Mouse (Mus musculus) hindbrain, embryonic 12.5 days (tissue): ENCODE measurements around the gene C2. TPM values are rescaled to one million over a fixed set of nuclear protein-coding genes. Genes with fewer than 3 reads are reported as not detected.

Experiments
- ATAC-seq: fragments of 200-750 bp; cut with Nextera tagmentation; 2 replicates; pipeline ENCODE4 v1.8.0; 2017; ENCODE audit warnings: moderate TSS enrichment; ENCODE audit not compliant: low FRiP score
- H3K27ac ChIP-seq: fragments of 300-500 bp; sonication (generic); 2 replicates; pipeline ENCODE4 v1.5.1; 2016; ENCODE audit warnings: mild to moderate bottlenecking
- H3K27me3 ChIP-seq: fragments of 300-500 bp; sonication (generic); 2 replicates; pipeline ENCODE4 v1.6.1; 2016; ENCODE audit warnings: mild to moderate bottlenecking
- H3K36me3 ChIP-seq: fragments of 300-500 bp; sonication (generic); 2 replicates; pipeline ENCODE4 v1.6.1; 2016; ENCODE audit warnings: mild to moderate bottlenecking
- H3K4me1 ChIP-seq: fragments of 300-500 bp; sonication (generic); 2 replicates; pipeline ENCODE4 v1.6.1; 2016
- H3K4me2 ChIP-seq: fragments of 300-500 bp; sonication (generic); replicated peaks from 2 replicates; pipeline ENCODE4 v1.6.1; 2016; ENCODE audit warnings: mild to moderate bottlenecking
- H3K4me3 ChIP-seq: fragments of 300-500 bp; sonication (generic); 2 replicates; pipeline ENCODE4 v1.5.1; 2016; ENCODE audit warnings: mild to moderate bottlenecking
- H3K9ac ChIP-seq: fragments of 300-500 bp; sonication (generic); 2 replicates; pipeline ENCODE4 v1.6.1; 2016; ENCODE audit warnings: mild to moderate bottlenecking, moderate library complexity
- H3K9me3 ChIP-seq: fragments of 300-500 bp; sonication (generic); replicated peaks from 2 replicates; pipeline ENCODE4 v1.6.1; 2016; ENCODE audit warnings: mild to moderate bottlenecking
- WGBS: fragments of 180-500 bp; shearing (Covaris S2); methylation state at CpG from one replicate; pipeline ENCODE4 v1.1.7; 2016; 5-methylcytosine and 5-hydroxymethylcytosine counted together
- polyA plus RNA-seq: library from polyadenylated mRNA; unstranded; fragments of >200 nt; fragmentation: Nextera tagmentation; extraction: Ambion mirVana; gene quantifications from 2 replicates; pipeline ENCODE4 v1.2.1, GENCODE M21; 2016

Gene C2
- polyA plus RNA-seq, 1 experiment from 2014 or later, result 2.6 TPM

DNA sequence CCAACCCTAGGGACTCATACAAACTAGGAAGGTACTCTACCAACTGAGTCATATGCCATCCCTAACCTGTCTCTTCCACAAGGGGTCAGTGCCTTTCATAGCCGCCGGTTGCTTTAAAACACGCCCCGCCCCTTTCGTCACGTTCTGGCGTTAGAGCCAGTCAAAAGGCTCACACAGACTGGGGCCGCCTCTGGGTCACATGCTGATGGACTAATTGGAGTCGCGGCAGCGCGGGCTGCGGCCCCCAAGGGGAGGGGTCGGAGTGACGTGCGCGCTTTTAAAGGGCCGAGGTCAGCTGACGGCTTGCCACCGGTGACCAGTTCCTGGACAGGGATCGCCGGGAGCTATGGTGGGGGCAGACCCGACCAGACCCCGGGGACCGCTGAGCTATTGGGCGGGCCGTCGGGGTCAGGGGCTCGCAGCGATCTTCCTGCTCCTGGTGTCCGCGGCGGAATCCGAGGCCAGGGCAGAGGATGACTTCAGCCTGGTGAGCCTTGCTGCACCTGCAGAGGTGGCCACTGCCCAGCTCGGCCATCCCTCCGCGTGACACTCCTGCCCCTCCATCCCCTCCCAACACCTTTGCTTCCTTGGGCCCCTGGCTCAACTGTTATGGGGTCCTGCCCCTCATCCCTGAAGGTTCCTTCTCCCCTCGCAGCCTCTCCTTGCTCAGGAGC, 33.1 kb upstream of the C2 start, which contains the start of gene Neu1:
Gene Neu1, plus strand, starts transcription at position 193 of the 674 bp plus-strand sequence.
- H3K27me3 ChIP-seq, result no peaks in the 10 kb centered on the region
- H3K4me2 ChIP-seq, result peak within 1 kb of the TSS; percentile 98
- H3K4me1 ChIP-seq, result peaks cover 15% of the 10 kb centered on the region
- peak within 1 kb of the TSS; percentile 65 for H3K4me3 ChIP-seq
- ATAC-seq, result peak; percentile 97
- H3K9me3 ChIP-seq, result no peaks in the 10 kb centered on the region
- H3K9ac ChIP-seq, result peak within 1 kb of the TSS; percentile 80
- under 1% methylated on average over 38 of the region's 38 CpGs for WGBS
- peaks cover 13% of the 10 kb centered on the region; the same call in 1 of the 2 replicates for H3K36me3 ChIP-seq
- H3K27ac ChIP-seq, result peak within 1 kb of the TSS; percentile 36; the same call in 1 of the 2 replicates

DNA sequence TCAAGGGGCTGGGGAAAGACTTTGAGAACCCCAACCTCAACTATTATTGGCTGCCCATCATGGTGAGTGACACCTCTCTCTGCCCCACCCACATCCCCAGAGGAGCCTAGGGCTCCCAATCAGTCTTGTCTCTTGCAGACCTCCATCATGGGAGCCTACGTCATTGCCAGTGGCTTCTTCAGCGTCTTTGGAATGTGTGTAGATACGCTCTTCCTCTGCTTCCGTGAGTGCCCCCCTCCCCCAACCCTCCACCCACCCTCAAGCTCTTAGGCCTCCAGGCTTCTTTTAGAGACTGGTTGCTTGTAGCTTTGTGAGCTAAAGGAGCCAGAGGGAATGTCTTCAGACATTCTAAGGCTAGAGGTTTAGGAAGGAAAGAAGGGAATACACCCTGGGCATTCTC, 30.8 kb upstream of the C2 start:
- Histone ChIP-seq H3K27me3 (no peaks in the 10 kb centered on the region), H3K4me2 (no peak overlapping the region), H3K36me3 (peaks cover 2% of the 10 kb centered on the region; the same call in 1 of the 2 replicates), H3K4me1 (peaks cover 10% of the 10 kb centered on the region), H3K4me3 (no peak overlapping the region), H3K9me3 (no peaks in the 10 kb centered on the region), H3K27ac (no peak overlapping the region), H3K9ac (no peak overlapping the region)
- 80% methylated on average over 4 of the region's 4 CpGs for WGBS
- ATAC-seq, result no peak

DNA sequence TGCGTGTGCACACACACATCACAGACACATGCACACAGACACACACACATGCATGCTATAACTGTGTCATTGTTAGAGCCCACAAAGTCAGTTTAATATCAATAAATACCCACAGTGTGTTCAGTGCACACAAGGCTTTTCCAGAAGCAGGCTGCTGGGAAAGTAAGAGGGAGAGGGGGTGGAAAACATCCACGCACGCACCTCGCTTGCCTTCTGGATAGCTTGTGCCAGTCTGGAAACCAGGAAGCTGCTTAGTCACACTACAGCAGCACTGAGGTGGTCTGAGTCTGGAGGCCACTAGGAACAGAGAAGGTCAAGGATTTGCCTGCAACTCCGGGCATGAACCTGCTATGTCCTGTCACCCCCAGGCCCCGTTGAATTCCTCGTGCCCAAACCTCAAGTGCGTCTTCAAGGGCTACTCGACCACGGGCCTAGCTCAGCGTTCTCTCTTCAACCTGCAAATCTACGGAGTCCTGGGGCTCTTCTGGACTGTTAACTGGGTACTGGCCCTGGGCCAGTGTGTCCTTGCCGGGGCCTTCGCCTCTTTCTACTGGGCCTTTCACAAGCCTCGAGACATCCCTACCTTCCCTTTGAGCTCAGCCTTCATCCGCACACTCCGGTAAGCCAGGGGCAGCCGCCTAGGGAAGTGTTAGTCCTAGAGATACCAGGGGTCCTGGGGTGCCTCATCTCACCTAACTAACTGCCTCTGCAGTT, 29.4 kb upstream of the C2 start:
- no peak overlapping the region for H3K4me3 ChIP-seq
- no peaks in the 10 kb centered on the region for H3K9me3 ChIP-seq
- H3K27ac ChIP-seq, result no peak overlapping the region
- no peak overlapping the region for H3K9ac ChIP-seq
- H3K27me3 ChIP-seq, result no peaks in the 10 kb centered on the region
- no peak for ATAC-seq
- peaks cover 8% of the 10 kb centered on the region for H3K4me1 ChIP-seq
- 91% methylated on average over 18 of the region's 18 CpGs for WGBS
- no peak overlapping the region for H3K4me2 ChIP-seq
- no peaks in the 10 kb centered on the region for H3K36me3 ChIP-seq

DNA sequence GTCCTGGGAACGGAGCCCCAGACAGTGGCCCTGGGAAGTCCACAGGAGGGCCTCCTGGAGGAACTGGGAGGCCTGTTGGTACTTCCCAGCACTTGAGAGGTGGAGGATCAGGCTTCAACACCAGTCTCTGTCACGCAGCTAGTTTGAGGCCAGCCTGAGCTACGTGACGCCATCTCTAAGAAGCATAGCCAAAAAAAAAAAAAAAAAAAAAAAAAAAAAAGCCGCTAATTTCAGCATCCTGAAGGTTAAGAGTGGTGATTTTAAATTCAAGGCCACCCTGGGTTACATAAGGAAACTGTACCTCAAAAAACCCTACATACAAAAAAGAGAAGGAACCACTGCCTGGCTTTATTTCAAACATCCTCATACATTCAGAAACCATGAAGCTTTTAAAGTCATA, 26.2 kb upstream of the C2 start:
- no peak for ATAC-seq
- H3K4me2 ChIP-seq, result no peak overlapping the region
- WGBS, result 62% methylated on average over 5 of the region's 5 CpGs

DNA sequence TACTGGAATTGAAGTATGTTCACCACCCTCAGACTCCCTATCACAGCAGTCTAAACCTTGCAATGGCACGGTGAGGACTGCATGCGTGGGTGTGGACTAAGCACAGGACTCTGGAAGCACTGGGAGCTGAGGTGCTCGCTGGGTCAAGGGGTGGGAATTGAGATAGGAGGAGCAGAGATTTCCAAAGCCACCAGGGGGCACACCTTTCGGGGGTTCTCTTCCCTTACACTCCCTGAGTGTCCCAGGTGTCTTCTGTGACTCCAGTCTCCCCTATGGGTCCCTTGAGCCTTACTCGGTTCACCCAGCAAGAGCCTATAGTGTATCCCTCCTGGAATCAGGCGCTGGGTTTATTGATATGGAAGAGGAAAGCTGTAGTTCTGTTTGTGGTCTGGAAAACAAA, 24.9 kb upstream of the C2 start:
- no peak overlapping the region for H3K27ac ChIP-seq
- H3K4me3 ChIP-seq, result no peak overlapping the region
- H3K4me2 ChIP-seq, result no peak overlapping the region
- H3K4me1 ChIP-seq, result no peaks in the 10 kb centered on the region
- no peak for ATAC-seq
- H3K9ac ChIP-seq, result peak overlapping the region; percentile 35; the same call in 1 of the 2 replicates
- no peaks in the 10 kb centered on the region for H3K9me3 ChIP-seq
- 52% methylated on average over 6 of the region's 6 CpGs for WGBS
- H3K27me3 ChIP-seq, result no peaks in the 10 kb centered on the region
- H3K36me3 ChIP-seq, result no peaks in the 10 kb centered on the region

More for the DNA sequence above, 26.2 kb upstream of the C2 start:
- H3K27ac ChIP-seq, result no peak overlapping the region
- H3K4me3 ChIP-seq, result no peak overlapping the region
- no peaks in the 10 kb centered on the region for H3K4me1 ChIP-seq
- no peaks in the 10 kb centered on the region for H3K27me3 ChIP-seq
- no peak overlapping the region for H3K9ac ChIP-seq
- no peaks in the 10 kb centered on the region for H3K36me3 ChIP-seq
- no peaks in the 10 kb centered on the region for H3K9me3 ChIP-seq

DNA sequence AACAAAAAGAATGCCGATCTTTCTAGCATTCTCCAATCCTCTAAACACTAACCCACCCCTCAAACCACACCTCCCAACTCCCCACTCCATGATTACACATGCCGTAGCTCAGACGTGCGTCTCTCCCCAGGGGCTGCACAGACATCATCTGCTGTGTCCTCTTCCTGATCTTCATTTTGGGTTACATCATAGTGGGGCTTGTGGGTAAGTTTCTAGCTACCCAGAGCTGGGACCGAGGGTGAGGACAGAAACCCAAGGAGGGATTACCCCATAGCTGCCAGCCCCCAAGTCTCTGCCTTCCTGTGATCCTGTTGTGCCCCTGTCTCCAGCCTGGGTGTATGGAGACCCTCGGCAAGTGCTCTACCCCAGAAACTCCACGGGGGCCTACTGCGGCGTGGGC, 19.1 kb upstream of the C2 start:
- H3K4me1 ChIP-seq, result peaks cover 2% of the 10 kb centered on the region; the same call in 1 of the 2 replicates
- no peaks in the 10 kb centered on the region for H3K27me3 ChIP-seq
- H3K9me3 ChIP-seq, result no peaks in the 10 kb centered on the region
- H3K36me3 ChIP-seq, result peaks cover 22% of the 10 kb centered on the region
- H3K4me3 ChIP-seq, result no peak overlapping the region
- no peak for ATAC-seq
- no peak overlapping the region for H3K27ac ChIP-seq
- no peak overlapping the region for H3K9ac ChIP-seq
- WGBS, result 78% methylated on average over 9 of the region's 9 CpGs
- H3K4me2 ChIP-seq, result no peak overlapping the region

DNA sequence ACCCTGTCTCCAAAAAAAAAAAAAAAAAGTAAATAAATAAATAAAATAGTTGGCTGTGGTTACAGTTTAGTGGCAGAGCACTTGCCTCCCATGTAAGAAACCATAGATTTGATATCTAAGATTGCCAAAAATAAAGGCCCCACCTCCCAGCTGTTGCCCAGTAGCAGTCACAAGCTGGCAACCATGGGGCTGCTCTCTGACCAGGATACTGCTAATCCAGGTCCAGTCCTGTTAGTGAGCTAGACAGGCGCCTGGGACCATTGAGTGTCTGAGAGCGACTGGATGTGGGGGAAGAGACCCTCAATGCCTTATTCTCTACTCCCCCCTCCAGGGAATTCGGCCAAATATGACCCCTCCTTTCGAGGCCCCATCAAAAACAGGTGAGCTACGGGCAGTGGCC, 18.3 kb upstream of the C2 start:
- Histone ChIP-seq H3K27ac (no peak overlapping the region), H3K9me3 (no peaks in the 10 kb centered on the region), H3K9ac (no peak overlapping the region), H3K4me3 (no peak overlapping the region), H3K27me3 (no peaks in the 10 kb centered on the region), H3K4me2 (no peak overlapping the region), H3K36me3 (peaks cover 31% of the 10 kb centered on the region), H3K4me1 (peaks cover 2% of the 10 kb centered on the region; the same call in 1 of the 2 replicates)
- WGBS, result 90% methylated on average over 5 of the region's 5 CpGs
- ATAC-seq, result no peak

DNA sequence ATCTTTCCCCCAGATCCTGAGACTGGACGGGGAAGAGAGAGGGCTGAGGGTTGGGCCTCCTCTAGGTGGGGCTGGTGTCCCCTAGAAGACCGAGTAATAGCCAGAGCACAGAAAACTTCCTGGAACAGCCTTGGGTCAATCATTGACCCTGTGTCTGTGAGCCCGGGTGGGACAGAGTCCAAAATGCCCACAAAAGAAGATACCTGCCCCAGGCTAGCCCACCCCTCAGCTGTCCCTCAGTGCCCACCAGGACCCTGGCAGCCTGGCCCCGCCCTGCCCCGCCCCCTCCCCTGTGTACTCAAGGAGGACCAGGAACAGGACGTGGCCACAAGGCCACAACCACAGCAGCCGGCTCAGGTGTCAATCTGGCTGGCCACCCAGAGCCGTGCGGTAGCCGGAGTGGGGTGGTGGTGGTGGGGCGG, 17.4 kb upstream of the C2 start:
- H3K9ac ChIP-seq, result no peak overlapping the region
- no peak overlapping the region for H3K4me2 ChIP-seq
- H3K27ac ChIP-seq, result no peak overlapping the region
- peaks cover 2% of the 10 kb centered on the region; the same call in 1 of the 2 replicates for H3K4me1 ChIP-seq
- peaks cover 39% of the 10 kb centered on the region for H3K36me3 ChIP-seq
- H3K4me3 ChIP-seq, result no peak overlapping the region
- no peaks in the 10 kb centered on the region for H3K9me3 ChIP-seq
- H3K27me3 ChIP-seq, result no peaks in the 10 kb centered on the region
- 22% methylated on average over 11 of the region's 11 CpGs for WGBS
- ATAC-seq, result no peak

DNA sequence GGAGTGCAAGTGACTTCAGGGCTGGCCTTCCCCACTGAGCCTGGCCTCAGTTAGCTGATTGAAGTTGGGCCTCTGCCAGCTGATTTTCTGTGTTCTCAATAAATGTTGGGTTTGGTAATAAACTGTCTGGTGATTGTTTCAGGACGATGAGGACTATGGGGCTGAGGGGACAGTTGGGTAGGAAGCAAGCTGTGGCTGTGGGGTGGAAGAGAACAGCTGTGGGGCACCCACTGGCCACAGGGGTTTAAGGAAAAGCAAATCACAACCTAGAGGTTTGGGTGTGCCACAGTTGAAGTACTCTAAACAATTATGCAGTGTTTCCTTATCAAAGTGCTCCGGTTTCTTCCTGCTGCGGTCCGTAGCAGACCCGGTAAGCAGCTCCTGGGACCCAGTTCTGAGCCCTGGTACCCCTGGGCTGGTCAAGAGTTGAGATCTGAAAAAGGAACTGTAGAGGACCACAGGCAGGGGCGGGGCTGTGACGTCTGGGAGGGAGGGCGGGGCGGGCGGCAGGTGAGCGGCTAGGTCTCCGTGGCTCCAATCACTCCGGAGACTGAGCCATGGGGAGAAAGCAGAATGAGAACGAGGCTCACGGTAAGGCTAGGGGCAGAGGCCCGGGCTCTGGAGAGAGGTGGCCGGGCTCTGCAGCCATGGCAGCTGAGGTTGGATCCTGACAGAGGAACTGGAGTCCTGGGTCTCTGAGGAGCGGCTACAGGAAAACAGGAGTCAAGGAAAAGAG, 16.0 kb upstream of the C2 start, which contains the start of gene Slc44a4:
Gene Slc44a4, plus strand, starts transcription at position 537 of the 736 bp plus-strand sequence.
- 36% methylated on average over 18 of the region's 18 CpGs for WGBS
- Histone ChIP-seq H3K27ac (0 out of 2 replicates have a peak within 1 kb of the TSS, but pooled peaks have one; percentile 12), H3K4me2 (no peak within 1 kb of the TSS), H3K36me3 (peaks cover 53% of the 10 kb centered on the region), H3K27me3 (no peaks in the 10 kb centered on the region), H3K9me3 (no peaks in the 10 kb centered on the region), H3K9ac (no peak within 1 kb of the TSS), H3K4me1 (peaks cover 2% of the 10 kb centered on the region; the same call in 1 of the 2 replicates), H3K4me3 (no peak within 1 kb of the TSS)
- no peak for ATAC-seq

DNA sequence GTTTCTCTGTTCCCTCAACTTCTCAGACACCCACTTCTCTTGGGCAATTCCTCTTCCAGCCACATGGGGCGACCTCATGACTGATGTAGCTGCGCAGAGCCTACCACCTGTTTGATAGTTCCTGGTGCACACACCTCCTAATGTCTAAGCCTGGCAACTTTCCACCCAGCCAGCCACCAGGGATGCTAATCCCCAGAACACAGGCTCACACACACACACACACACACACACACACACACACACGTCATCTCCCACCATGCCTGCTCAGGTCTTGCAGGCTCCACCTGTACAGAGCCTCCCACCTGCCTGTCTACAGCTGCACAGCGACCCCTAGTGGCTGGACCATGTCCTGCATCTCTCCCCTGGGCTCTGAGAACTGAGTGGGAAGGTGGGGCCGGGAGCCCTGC, 13.9 kb upstream of the C2 start:
- no peak overlapping the region for H3K27ac ChIP-seq
- H3K36me3 ChIP-seq, result peaks cover 74% of the 10 kb centered on the region
- 48% methylated on average over 5 of the region's 5 CpGs for WGBS

DNA sequence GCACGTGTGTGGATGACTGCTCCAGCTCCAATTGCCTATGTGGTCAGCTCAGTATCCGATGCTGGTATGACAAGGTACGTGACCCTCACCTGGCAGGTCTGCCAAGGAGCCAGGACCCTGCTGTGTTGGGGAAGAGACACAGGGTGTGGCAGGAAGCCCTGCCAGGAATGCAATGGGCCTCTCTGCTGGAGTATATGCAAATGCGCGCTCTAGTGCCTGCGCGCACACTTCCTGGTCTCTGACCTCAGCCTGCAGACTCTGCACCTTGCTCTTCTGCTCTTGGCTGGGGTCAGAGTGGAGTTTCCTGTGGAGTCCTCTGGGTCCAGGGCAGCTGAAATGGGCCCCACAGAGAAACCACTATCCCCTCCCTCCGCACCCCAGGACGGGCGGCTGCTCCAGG, 12.9 kb upstream of the C2 start:
- Histone ChIP-seq H3K9ac (no peak overlapping the region), H3K4me2 (no peak overlapping the region), H3K27ac (no peak overlapping the region), H3K36me3 (peaks cover 84% of the 10 kb centered on the region), H3K4me3 (no peak overlapping the region), H3K27me3 (no peaks in the 10 kb centered on the region), H3K9me3 (no peaks in the 10 kb centered on the region), H3K4me1 (peaks cover 2% of the 10 kb centered on the region; the same call in 1 of the 2 replicates)
- 84% methylated on average over 10 of the region's 10 CpGs for WGBS
- no peak for ATAC-seq

More for the DNA sequence above, 13.9 kb upstream of the C2 start:
- peak; percentile 23; the same call in 1 of the 2 replicates for ATAC-seq
- H3K9me3 ChIP-seq, result no peaks in the 10 kb centered on the region
- H3K4me3 ChIP-seq, result no peak overlapping the region
- peaks cover 2% of the 10 kb centered on the region; the same call in 1 of the 2 replicates for H3K4me1 ChIP-seq
- H3K9ac ChIP-seq, result no peak overlapping the region
- H3K27me3 ChIP-seq, result no peaks in the 10 kb centered on the region
- no peak overlapping the region for H3K4me2 ChIP-seq

DNA sequence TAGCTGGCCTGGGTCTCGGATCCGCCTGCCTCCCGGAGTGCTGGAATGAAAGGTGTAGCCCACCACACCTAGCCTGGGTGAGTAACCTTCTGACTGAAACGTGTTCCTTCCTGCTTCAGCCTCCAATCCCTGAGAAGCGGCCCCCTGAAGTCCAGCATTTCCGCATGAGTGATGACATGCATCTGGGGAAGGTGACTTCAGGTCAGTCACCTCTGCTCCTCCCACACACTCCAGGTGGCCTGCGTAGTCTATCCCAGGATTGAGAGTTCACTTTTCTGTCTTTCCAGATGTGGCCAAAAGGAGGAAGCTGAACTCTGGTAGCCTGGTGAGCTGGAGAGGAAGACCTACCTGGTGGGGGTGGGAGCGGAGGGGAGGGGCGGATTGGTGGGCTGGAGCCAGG, 4.8 kb upstream of the C2 start:
- Histone ChIP-seq H3K4me3 (no peak overlapping the region), H3K9ac (no peak overlapping the region), H3K4me1 (peaks cover 14% of the 10 kb centered on the region), H3K27me3 (no peaks in the 10 kb centered on the region), H3K27ac (no peak overlapping the region), H3K4me2 (no peak overlapping the region), H3K9me3 (no peaks in the 10 kb centered on the region), H3K36me3 (peaks cover 63% of the 10 kb centered on the region)
- no peak for ATAC-seq
- 88% methylated on average over 9 of the region's 9 CpGs for WGBS
